Mouse (Mus musculus) heart, postnatal 10 days (tissue): Measurements from ENCODE around the gene 4930442H23Rik. TPM values are rescaled to one million over a fixed set of nuclear protein-coding genes. Genes with fewer than 3 reads are reported as not detected.

Experiments used
- DNase-seq, 2 experiments: peaks; one replicate each; pipeline ENCODE4 v3.0.0; 2021
- intact Hi-C: fragments of 180-260 bp; cut with DNase I; formaldehyde crosslinking; loops from one replicate; pipeline ENCODE4 v1.15.1; 2025
- total RNA-seq, 2 experiments: library from RNA; stranded (reverse); gene quantifications; 2 replicates each; pipeline ENCODE4 v1.2.3; 2021

4930442H23Rik gene
- total RNA-seq, 2 experiments from 2014 or later: not detected

- peak in 1 of 2 experiments; percentile 21 for DNase-seq
- intact Hi-C loops: no loop called here
Observed at GRCm38 (mm10) chr10:81154736-81155135, 28.9 kb downstream of the 4930442H23Rik start.

DNA sequence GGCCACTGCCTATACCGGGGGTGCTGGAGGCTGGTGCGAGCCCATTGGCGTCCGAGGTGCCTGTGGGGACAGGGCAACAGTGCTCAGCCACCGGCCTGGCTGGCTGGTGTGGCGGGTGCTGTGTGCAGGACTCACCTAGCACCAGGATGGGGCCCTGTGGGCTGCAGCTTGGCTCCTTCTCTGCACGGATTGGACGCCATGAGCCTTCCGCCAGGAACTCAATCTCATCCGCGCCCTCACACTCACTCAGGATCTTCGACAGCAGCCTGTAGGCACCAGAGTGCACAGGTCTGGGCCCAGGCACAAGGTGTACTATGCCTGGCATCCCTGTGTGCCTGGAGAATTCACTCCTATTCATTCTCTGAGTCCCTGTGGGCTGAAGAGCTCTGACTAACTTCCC lies 29.3 kb downstream of the 4930442H23Rik start:
- no peak for DNase-seq
- intact Hi-C loops: no loop called here

DNA sequence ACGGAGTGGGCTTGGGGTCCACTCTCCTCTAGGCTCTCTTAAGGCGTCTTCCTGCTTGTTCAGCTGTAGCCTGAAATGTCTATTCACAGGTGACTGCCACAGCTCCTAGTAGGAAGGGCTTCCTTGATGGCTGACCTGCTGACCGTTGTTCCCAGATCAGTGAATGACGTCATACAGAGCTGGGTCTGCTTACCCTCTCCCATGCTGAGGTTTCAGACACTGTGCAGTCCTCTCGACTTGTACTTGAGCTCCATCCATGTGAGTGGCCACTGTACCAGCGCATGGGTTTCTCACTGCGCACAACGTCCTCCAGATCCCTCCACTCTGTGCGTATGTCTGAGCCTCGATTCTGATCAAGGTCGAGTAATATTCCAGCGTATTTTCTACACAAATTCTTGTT lies 31.0 kb downstream of the 4930442H23Rik start:
- intact Hi-C loops: no loop called here
- DNase-seq: no peak

GRCm38 (mm10) chr10:81151261-81151660 lies 32.4 kb downstream of the 4930442H23Rik start:
- DNase-seq: no peak
- intact Hi-C loops: no loop called here

- no peak for DNase-seq
- intact Hi-C loops: no loop called here
Observed at GRCm38 (mm10) chr10:81146296-81146695, 37.4 kb downstream of the 4930442H23Rik start.

DNA sequence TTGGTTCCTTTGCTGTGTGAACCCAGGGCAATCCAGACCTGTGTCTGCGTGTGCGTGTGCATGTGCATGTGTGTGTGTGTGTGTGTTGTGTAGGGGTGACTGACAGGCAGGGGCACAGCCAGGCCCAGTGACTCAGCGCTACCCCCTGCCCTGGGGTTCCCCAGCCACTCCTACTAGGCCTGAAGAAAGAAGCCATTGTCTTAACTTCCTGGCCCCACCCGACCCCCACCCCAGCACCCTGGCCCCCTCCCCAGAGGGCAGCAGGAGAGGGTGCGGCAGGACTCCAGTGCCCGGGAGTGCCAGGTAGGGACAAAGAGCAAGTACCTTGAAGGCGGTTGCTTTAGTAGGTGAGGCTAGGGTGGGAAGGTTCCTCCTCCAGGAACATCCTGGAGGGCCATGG lies 37.9 kb downstream of the 4930442H23Rik start:
- DNase-seq: no peak
- intact Hi-C loops: no loop called here

- no peak for DNase-seq
- intact Hi-C loops: no loop called here
Observed at GRCm38 (mm10) chr10:81145307-81145706, 38.3 kb downstream of the 4930442H23Rik start.

GRCm38 (mm10) chr10:81144667-81145066 lies 39.0 kb downstream of the 4930442H23Rik start:
- intact Hi-C loops: no loop called here
- peak in 1 of 2 experiments; percentile 68 for DNase-seq

DNA sequence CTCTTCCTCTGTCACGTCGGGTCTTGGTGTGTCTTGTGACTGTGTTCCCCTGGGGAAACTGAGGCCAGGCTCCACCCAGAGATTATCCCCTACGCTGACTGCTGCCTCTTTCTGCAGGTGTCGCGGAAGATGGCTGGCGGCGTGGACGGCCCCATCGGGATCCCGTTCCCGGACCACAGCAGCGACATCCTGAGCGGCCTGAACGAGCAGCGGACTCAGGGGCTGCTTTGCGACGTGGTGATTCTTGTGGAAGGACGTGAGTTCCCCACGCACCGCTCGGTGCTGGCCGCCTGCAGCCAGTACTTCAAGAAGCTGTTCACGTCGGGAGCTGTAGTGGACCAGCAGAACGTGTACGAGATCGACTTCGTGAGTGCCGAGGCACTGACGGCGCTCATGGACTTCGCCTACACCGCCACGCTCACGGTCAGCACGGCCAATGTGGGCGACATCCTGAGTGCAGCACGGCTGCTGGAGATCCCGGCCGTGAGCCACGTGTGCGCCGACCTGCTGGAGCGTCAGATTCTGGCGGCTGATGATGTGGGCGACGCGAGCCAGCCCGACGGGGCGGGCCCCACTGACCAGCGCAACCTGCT lies 39.7 kb downstream of the 4930442H23Rik start:
- intact Hi-C loops: no loop called here
- no peak for DNase-seq

DNA sequence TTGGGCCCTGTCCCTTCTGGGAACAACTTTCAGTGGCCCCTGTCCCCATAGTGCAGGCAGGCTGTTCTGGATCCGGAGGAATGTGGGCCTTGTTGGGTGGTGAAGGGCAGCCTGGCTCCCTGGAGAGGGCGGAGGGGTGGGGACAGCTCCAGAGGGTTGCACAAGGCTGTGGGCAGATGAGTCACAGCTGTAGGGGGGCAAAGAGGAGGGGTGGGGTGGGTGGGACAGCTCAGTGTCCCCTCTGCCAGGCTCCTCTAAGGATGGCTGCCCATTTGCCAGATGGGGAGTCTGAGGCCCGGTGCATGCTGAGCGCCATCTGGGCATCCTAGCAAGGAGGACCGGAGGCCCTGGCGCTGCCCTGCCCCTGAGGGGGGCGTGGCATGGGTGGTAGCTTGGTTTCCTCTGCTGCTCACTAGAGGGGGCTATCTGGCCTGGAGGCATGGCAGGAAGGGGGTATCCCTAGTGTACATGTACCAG lies 40.5 kb downstream of the 4930442H23Rik start:
- intact Hi-C loops: no loop called here
- DNase-seq: no peak

- intact Hi-C loops: no loop called here
Observed at GRCm38 (mm10) chr10:81142551-81142981, 41.1 kb downstream of the 4930442H23Rik start.

GRCm38 (mm10) chr10:81141455-81142210 lies 42.0 kb downstream of the 4930442H23Rik start:
- no peak for DNase-seq
- intact Hi-C loops: loop anchor here (2.0 kb wide), 1 partner anchor 25 kb away; the partner anchor contains the start of gene Pias4

More at GRCm38 (mm10) chr10:81142551-81142981, 41.1 kb downstream of the 4930442H23Rik start:
- no peak for DNase-seq

DNA sequence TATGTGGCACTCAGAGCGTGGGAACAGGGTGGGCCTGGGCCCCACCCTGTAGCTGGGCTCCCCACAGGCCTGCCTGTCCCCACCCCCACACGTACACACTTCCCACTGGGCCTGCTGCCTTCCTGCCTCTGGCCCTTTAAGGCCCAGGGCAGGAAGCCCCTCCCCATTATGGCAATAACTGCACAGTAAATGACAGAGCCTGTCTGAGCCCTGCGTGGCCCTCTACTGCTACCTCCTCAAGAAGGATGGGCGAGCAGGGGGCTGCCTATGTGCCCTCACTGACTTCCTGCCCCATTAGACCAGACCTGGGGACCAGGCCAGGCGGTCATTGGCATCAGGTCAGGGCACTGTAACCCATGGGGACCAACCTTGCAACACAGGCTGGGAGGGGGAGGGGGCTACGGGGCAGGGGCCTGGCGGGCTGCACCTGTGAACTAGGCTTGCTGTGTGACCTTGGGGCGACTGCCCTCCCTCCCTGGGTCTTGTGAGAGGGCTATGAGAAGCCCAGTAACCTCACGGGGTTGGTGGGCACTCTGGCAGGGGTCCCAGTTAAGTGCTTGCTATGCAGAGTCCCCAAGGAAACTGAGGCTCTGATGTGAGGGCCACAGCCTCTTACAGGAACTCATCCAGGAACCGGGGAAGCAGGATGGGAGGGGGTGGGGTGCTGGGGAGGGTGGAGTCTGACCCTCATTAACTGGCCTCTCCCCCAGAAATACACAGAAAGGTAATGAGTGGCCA lies 42.8 kb downstream of the 4930442H23Rik start:
- DNase-seq: peak; percentile 54 to 63
- intact Hi-C loops: loop anchor here (2.0 kb wide), 1 partner anchor 26 kb away; the partner anchor contains the start of gene Pias4

DNA sequence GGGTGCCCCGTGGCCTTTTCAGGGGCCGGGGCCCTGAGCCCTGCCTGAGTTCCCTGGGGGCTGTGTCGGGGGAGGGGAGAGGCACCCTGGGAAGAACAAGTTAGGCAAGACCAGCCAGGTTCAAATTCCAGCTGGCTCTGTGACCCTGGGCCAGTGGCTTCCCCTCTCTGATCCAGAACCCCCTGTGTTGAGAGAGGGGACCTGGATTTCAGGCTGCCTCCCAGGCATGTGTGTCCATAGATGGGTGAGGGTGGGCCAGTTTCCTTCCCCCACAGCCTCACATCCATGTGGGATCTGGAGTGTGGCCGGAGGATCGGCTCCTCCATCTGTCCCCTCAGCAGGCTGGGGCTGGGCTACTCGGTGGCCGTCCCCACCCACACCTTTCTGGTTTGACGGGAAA lies 43.6 kb downstream of the 4930442H23Rik start:
- intact Hi-C loops: loop anchor here (2.0 kb wide), 1 partner anchor 27 kb away; the partner anchor contains the start of gene Pias4
- DNase-seq: no peak

- intact Hi-C loops: loop anchor here (5.0 kb wide), 1 partner anchor 38 kb away; the partner anchor contains the start of gene Eef2
- DNase-seq: no peak
Observed at GRCm38 (mm10) chr10:81139529-81139846, 44.2 kb downstream of the 4930442H23Rik start.

- intact Hi-C loops: loop anchor here (5.0 kb wide), 1 partner anchor 38 kb away; the partner anchor contains the start of gene Eef2
- DNase-seq: no peak
Observed at GRCm38 (mm10) chr10:81138821-81139528, 44.7 kb downstream of the 4930442H23Rik start.

DNA sequence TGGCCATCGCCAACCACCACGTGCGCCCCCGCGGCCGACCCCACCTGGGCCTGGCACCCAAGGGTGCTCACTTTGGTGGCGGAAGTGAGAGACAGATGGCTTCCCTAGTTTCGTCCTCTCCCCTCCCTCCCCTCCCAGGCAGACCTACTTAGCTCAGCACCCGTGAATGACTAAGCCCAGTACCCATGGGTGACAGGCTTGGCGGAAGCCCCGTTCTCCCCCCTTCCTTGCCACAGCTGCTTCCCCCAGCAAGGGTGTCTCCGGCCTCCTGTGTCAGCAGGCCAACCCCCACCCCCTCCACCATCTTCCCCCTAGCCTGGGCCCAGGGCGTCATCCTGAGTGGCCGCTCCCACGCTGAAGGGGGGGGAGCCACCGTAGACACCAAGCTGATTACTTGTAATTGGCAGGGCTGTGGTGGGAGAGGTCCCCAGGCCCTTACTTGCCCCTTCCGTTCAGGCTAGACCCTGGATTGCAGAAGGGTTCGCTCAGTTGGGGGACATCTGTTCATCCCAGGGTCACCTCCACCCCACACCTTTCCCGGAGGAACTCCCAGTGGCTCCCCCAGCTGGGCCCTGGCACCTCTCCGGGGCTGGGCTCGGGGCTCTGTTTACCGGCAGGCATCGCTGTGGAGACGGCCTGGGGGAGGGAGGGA lies 45.4 kb downstream of the 4930442H23Rik start:
- DNase-seq: peak; percentile 64 to 65
- intact Hi-C loops: loop anchor here (5.0 kb wide), 1 partner anchor 39 kb away; the partner anchor contains the start of gene Eef2

GRCm38 (mm10) chr10:81137252-81138130 lies 46.2 kb downstream of the 4930442H23Rik start:
- DNase-seq: peak; percentile 100
- intact Hi-C loops: loop anchor here (5.0 kb wide), 1 partner anchor 40 kb away; the partner anchor contains the start of gene Eef2
